Mouse (Mus musculus) mouse embryonic stem cell (cell line): ENCODE measurements around the gene Rgs7.

Experiments used
- in situ Hi-C, 2 experiments: fragments of 300-500 bp; cut with MboI; formaldehyde crosslinking; loops; 1 replicate in 1 of 2; 3 replicates in 1 of 2; pipeline ENCODE4 v1.14.3; 2019 to 2020; ENCODE audit warnings: low sequenced_read_pairs in 2 of 2, low pct_unique_long_range_greater_than_20kb in 1 of 2, mixed read lengths in 1 of 2; ENCODE audit not compliant: unreplicated experiment in 1 of 2

The Rgs7 gene

GRCm38 (mm10) chr1:175333041-175333854, 159.1 kb downstream of the Rgs7 start:
- in situ Hi-C loops, result no loop called here

GRCm38 (mm10) chr1:175329934-175330471, 162.3 kb downstream of the Rgs7 start:
- in situ Hi-C loops, result no loop called here

GRCm38 (mm10) chr1:175322781-175323180, 169.5 kb downstream of the Rgs7 start:
- in situ Hi-C loops, result no loop called here

GRCm38 (mm10) chr1:175319205-175319604, 173.1 kb downstream of the Rgs7 start:
- in situ Hi-C loops, result no loop called here

GRCm38 (mm10) chr1:175317264-175317663, 175.0 kb downstream of the Rgs7 start:
- in situ Hi-C loops, result no loop called here

GRCm38 (mm10) chr1:175307604-175308003, 184.7 kb downstream of the Rgs7 start:
- in situ Hi-C loops, result no loop called here

- in situ Hi-C loops, result no loop called here
Observed at GRCm38 (mm10) chr1:175300895-175301294, 191.4 kb downstream of the Rgs7 start.

GRCm38 (mm10) chr1:175300404-175300803, 191.9 kb downstream of the Rgs7 start:
- in situ Hi-C loops, result no loop called here

- in situ Hi-C loops, result no loop called here
Observed at GRCm38 (mm10) chr1:175299603-175300397, 192.5 kb downstream of the Rgs7 start.

GRCm38 (mm10) chr1:175296906-175297305, 195.4 kb downstream of the Rgs7 start:
- in situ Hi-C loops, result no loop called here

- in situ Hi-C loops, result no loop called here
Observed at GRCm38 (mm10) chr1:175290072-175290471, 202.2 kb downstream of the Rgs7 start.

GRCm38 (mm10) chr1:175262341-175262740, 230.0 kb downstream of the Rgs7 start:
- in situ Hi-C loops, result no loop called here

GRCm38 (mm10) chr1:175259374-175259773, 232.9 kb downstream of the Rgs7 start:
- in situ Hi-C loops, result no loop called here

- in situ Hi-C loops, result no loop called here
Observed at GRCm38 (mm10) chr1:175255224-175255623, 237.1 kb downstream of the Rgs7 start.

GRCm38 (mm10) chr1:175254724-175255123, 237.6 kb downstream of the Rgs7 start:
- in situ Hi-C loops, result no loop called here

GRCm38 (mm10) chr1:175242135-175242534, 250.2 kb downstream of the Rgs7 start:
- in situ Hi-C loops, result no loop called here

- in situ Hi-C loops, result no loop called here
Observed at GRCm38 (mm10) chr1:175240137-175240536, 252.2 kb downstream of the Rgs7 start.

- in situ Hi-C loops, result no loop called here
Observed at GRCm38 (mm10) chr1:175221593-175222500, 270.5 kb downstream of the Rgs7 start.
